Mouse (Mus musculus) bone marrow macrophage, adult 2 months (primary cell): Measurements from ENCODE around the gene Rbms3. TPM values are rescaled to one million over a fixed set of nuclear protein-coding genes. Genes with fewer than 3 reads are reported as not detected.
A peak's percentile ranks its signal among the peaks of the same experiment; 100 is the strongest.

Experiments used
- H3K27ac ChIP-seq: 2 replicates; pipeline ENCODE4 v1.5.1; 2012; ENCODE audit warnings: low read depth, low read length; ENCODE audit not compliant: insufficient read depth
- H3K4me1 ChIP-seq: 2 replicates; pipeline ENCODE4 v1.6.1; 2012; ENCODE audit warnings: low read length; ENCODE audit not compliant: control insufficient read depth, insufficient read depth
- H3K4me3 ChIP-seq: 2 replicates; pipeline ENCODE4 v1.5.1; 2012; ENCODE audit warnings: mild to moderate bottlenecking, low read length, moderate library complexity; ENCODE audit not compliant: insufficient read depth
- CTCF ChIP-seq: IDR thresholded peaks from 2 replicates; pipeline ENCODE4 v1.5.1; 2012; ENCODE audit warnings: low read depth, mild to moderate bottlenecking, low read length, moderate library complexity
- POLR2A ChIP-seq: IDR thresholded peaks from 2 replicates; pipeline ENCODE4 v1.6.1; 2012; ENCODE audit warnings: mild to moderate bottlenecking, low read depth, low read length, borderline replicate concordance
- polyA plus RNA-seq: library from polyadenylated mRNA; stranded (reverse); fragments of >200 nt; gene quantifications from 2 replicates; pipeline ENCODE4 v1.2.4, GENCODE M21; 2012; ENCODE audit not compliant: missing spikeins, insufficient read depth, insufficient read length

Rbms3 gene
- polyA plus RNA-seq, 1 experiment = 0.13 TPM

DNA sequence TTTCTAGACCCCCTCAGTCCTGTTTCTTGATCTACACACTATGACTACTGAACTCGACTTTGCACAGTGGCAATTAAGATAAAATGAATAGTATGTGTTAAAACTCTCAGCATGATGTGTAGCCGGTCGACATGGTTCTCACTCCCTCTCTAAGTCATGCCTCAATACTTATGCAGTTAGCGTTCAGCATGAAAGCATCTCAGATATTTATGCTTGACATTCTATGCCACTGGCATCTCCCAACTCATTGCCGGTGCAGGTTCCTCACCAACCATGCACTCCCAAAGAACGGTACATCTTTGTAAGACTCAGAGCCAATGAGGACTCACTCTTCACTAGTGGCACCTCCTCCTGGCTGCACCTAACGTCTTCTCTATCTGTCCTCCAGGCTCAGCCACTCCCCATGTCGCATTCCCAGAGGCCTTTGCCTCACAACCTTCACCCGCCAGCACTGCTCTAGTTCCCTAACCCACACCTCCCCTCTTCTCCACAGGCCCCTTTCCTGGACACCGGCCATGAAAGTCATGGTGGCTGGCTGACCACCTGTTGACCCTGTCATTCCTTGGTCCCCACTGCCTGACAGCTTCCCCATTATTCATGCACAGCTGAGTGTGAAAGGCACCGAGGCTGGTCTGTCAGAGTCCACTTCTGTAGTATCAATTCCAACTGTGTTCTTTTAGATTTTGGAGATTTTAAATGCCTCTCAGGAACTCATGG, 561.9 kb downstream of the Rbms3 start:
- no peak overlapping the region for H3K27ac ChIP-seq
- no peak overlapping the region for H3K4me3 ChIP-seq
- no peaks in the 10 kb centered on the region for H3K4me1 ChIP-seq
- TF ChIP-seq POLR2A (no peak), CTCF (no peak)

DNA sequence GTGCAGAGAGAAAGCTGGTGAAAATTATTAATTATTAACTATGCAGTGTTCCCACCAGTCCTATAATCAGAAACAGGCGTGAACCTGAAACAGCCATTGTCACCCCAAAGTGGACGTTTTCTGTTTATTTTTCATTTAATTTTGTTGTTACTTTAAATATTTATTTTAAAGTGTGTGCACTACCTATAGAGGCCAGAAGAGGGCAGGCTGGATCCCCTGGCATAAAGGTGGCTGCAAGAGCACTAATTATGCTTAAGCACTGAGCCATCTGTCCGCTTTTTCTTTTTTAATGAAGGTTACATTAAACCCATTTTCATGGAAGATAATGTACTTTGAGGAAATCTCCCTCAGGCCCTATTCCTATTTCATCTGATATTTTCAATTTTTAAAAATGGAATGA, 563.2 kb downstream of the Rbms3 start:
- H3K27ac ChIP-seq = no peak overlapping the region
- TF ChIP-seq CTCF (no peak), POLR2A (no peak)
- H3K4me1 ChIP-seq = no peaks in the 10 kb centered on the region
- H3K4me3 ChIP-seq = no peak overlapping the region

DNA sequence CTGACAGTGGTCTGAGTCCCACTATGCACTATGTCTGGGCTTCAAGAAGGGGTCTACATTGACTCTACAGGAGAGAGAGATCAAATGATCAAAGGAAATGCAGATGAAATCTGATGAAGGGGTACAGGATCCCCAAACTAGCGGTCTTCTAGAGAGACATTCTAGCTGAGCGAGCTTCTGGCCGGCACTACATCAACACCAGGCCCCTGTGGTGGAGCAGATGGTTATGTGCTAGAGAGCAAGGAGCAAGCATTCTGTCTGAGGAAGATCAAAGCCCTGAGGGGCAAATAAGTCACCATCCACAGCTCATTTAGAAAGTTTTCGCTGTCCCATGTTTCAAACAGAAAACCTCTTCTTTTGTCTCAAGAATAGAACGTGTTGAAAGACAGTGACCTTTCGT, 564.1 kb downstream of the Rbms3 start:
- Histone ChIP-seq H3K4me3 (no peak overlapping the region), H3K27ac (no peak overlapping the region), H3K4me1 (no peaks in the 10 kb centered on the region)
- TF ChIP-seq CTCF (no peak), POLR2A (no peak)

DNA sequence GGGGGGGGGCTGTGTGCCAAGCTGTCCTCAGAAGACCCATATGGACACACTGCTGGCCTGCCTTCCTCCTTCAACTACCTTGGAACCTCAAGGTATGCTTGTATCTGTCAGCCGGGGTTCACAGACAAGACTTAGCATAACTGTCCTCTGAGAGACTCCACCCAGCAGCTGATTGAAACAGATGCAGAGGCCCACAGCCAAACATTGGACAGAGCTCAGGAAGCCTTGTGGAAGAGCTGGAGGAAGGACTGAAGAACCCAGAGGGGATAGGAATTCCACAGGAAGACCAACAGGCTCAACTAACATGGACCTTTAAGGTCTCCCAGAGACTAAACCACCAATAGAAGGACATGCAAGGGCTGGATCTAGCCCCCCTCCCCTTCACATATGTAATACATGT, 570.1 kb downstream of the Rbms3 start:
- Histone ChIP-seq H3K4me1 (no peaks in the 10 kb centered on the region), H3K27ac (no peak overlapping the region), H3K4me3 (no peak overlapping the region)
- no peak for TF ChIP-seq CTCF
- TF ChIP-seq POLR2A = no peak

DNA sequence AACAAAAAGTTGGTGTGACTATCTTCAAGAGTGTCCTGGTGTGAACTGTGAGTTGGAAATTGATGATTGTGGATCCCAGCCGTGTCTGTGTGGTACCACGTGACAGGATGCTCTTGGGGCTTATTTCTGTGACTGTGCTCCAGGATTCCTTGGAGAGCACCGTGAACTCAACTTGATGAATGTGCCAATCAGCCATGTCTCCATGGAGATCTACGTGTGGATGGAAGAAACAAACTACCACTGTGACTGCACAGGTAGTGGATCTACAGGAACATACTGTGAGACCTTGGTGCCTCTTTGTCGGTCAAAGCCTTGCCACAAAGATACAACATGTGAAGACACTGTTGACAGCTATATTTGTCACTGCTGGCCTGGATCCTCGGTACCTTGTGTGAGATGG, 570.6 kb downstream of the Rbms3 start:
- TF ChIP-seq CTCF (no peak), POLR2A (no peak)
- Histone ChIP-seq H3K4me3 (no peak overlapping the region), H3K4me1 (no peaks in the 10 kb centered on the region), H3K27ac (no peak overlapping the region)

DNA sequence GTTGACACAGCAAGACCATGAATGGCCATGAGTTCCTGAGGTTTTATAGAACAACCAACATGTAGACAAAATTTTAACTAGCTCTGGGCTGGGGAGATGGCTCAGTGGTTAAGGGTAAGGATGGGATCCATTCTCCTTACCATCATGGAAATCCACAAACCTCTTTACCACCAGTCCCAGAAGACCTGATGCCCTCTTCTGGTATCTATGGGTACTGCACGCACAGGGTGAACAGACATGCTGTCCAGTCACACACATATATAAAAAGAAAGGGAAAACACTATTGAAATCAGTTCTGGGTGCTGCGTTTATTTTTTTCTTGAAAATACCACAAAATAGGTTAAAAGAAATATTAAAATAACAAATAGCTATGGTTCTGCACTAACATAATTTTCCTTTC, 577.8 kb downstream of the Rbms3 start:
- H3K4me1 ChIP-seq = no peaks in the 10 kb centered on the region
- no peak for TF ChIP-seq CTCF
- TF ChIP-seq POLR2A = no peak
- H3K4me3 ChIP-seq = no peak overlapping the region
- H3K27ac ChIP-seq = no peak overlapping the region

DNA sequence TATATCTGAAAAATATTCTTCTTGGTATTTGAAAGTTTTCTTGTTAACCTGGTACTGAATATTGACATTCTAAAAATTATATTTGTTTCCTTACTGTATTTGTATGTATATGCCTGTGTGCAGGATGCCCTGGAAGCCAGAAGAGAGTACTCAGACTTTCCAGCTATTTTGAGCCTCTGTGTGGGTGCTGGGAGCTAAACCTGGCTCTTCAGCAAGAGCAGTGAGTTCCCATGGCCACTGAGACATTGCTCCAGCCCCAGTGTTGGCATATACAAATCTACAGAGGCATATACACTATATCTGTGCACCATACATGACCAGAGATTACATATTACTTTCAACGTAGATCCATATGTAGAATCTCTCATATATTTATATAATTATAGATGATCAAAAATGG, 581.1 kb downstream of the Rbms3 start:
- Histone ChIP-seq H3K4me3 (no peak overlapping the region), H3K4me1 (no peaks in the 10 kb centered on the region), H3K27ac (no peak overlapping the region)
- TF ChIP-seq CTCF (no peak), POLR2A (no peak)

DNA sequence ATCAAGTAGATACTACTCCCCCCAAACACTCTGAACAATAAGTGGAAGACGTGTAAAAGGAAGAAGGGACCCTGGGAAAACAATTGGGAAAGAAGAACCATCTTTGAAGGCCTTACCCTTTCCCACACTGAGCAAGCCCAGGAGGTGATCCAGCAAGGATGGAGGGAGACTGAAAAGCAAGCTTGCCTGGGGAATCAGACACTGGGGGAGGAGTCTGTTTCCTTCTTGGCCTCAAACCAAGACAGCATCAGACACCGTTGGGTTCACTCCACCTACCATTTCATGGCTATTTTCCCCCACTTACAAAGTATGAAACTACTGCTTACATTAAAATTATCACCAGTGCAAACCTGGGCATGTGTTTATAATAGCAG, 587.7 kb downstream of the Rbms3 start:
- TF ChIP-seq CTCF (no peak), POLR2A (no peak)
- Histone ChIP-seq H3K4me1 (peaks cover 9% of the 10 kb centered on the region), H3K4me3 (no peak overlapping the region), H3K27ac (no peak overlapping the region)

DNA sequence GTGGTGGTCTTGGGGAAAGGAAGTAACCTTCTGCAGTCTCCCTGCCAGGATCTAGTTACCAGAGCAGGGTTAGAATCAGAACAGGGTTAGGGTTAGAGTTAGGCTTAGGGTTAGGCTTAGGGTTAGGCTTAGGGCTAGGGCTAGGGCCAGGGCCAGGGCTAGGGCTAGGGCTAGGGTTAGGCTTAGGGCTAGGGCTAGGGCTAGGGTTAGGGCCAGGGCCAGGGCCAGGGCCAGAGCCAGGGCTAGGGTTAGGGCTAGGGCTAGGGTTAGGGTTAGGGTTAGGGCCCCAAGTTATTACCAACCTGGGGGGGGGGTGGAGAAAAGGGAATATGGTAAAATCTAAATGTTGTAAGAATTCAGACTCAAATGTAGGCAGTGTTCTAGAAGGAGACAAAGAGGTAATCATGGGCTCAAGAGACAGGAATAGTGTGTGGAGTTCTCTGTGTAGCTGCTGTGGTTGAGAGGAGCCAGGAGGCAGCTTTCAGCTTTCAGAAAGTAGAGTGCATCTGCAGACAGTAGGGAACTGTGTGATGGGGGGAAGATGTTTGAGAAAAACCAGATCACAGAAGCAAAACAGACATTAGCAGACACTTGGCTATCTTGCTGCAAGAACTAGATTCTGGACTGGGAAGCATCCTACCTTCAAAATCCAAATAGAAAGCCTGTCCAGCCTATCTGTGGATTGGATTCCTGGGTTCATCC, 588.3 kb downstream of the Rbms3 start:
- Histone ChIP-seq H3K27ac (no peak overlapping the region), H3K4me3 (no peak overlapping the region), H3K4me1 (peaks cover 9% of the 10 kb centered on the region)
- TF ChIP-seq CTCF = no peak
- no peak for TF ChIP-seq POLR2A

DNA sequence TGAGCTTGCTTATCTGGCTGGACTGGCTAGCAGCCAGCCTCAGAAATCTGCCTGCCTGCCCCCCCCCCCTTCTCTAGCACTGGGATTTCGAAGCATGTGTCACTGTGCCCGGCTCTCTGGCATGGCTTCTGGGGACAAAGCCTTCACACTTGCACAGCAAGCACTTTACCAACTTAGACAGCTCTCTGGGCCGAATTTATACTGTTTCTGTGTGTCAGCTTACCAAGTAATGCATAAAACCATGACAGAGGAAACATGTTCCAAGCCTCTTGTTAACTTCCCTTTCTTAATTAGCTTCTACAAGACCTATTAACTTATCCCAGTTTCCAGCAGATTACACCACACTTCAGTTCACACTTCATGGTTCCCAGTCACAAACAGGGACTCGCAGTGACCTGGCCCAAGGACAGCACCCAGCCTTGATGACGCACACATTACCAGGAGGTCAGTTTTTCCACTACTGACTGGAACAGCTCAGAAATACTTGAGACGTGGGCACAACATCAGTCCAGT, 589.7 kb downstream of the Rbms3 start:
- TF ChIP-seq CTCF (no peak), POLR2A (no peak)
- peak overlapping the region; percentile 76 for H3K27ac ChIP-seq

More for the DNA sequence above, 589.7 kb downstream of the Rbms3 start:
- H3K4me3 ChIP-seq = no peak overlapping the region
- H3K4me1 ChIP-seq = peaks cover 9% of the 10 kb centered on the region
